Mouse (Mus musculus) erythroblast, embryonic 14.5 days (primary cell): ENCODE data around the gene Hpd. TPM values are rescaled to one million over a fixed set of nuclear protein-coding genes. Genes with fewer than 3 reads are reported as not detected.

Experiments used
- H3K27me3 ChIP-seq: 2 replicates; pipeline ENCODE4 v1.6.1; 2012; ENCODE audit warnings: inconsistent platforms; ENCODE audit not compliant: control insufficient read depth
- H3K36me3 ChIP-seq: 2 replicates; pipeline ENCODE4 v1.6.1; 2012; ENCODE audit warnings: mild to moderate bottlenecking, inconsistent platforms; ENCODE audit not compliant: control insufficient read depth
- H3K4me1 ChIP-seq: 2 replicates; pipeline ENCODE4 v1.6.1; 2012; ENCODE audit warnings: inconsistent platforms; ENCODE audit not compliant: control insufficient read depth
- H3K4me3 ChIP-seq: replicated peaks from 2 replicates; pipeline ENCODE3; 2012; ENCODE audit warnings: moderate library complexity, mild to moderate bottlenecking, inconsistent platforms
- H3K9me3 ChIP-seq: 2 replicates; pipeline ENCODE4 v1.6.1; 2012; ENCODE audit warnings: low read length, inconsistent platforms, mixed read lengths; ENCODE audit not compliant: control insufficient read depth
- GATA1 ChIP-seq: IDR thresholded peaks from 2 replicates; pipeline ENCODE4 v1.6.1; 2012; ENCODE audit warnings: low read length, inconsistent platforms, mixed read lengths
- TAL1 ChIP-seq: IDR thresholded peaks from 3 replicates; pipeline ENCODE4 v1.6.1; 2012; ENCODE audit warnings: low read length, inconsistent platforms, mixed read lengths
- polyA plus RNA-seq: library from polyadenylated mRNA; stranded (reverse); fragments of >175 nt; gene quantifications from 2 replicates; pipeline ENCODE4 v1.2.3, GENCODE M21; 2012

Hpd gene
- polyA plus RNA-seq, 1 experiment, result not detected

GRCm38 (mm10) chr5:123143971-123144745, 38.4 kb downstream of the Hpd start:
- Histone ChIP-seq H3K36me3 (peaks cover 55% of the 10 kb centered on the region), H3K9me3 (no peaks in the 10 kb centered on the region), H3K4me3 (peak overlapping the region; percentile 82), H3K27me3 (no peaks in the 10 kb centered on the region), H3K4me1 (peaks cover 72% of the 10 kb centered on the region)
- TF ChIP-seq GATA1 (no peak), TAL1 (no peak)

GRCm38 (mm10) chr5:123143251-123143970, 39.1 kb downstream of the Hpd start:
- H3K36me3 ChIP-seq, result peaks cover 50% of the 10 kb centered on the region
- H3K4me1 ChIP-seq, result peaks cover 72% of the 10 kb centered on the region
- no peaks in the 10 kb centered on the region for H3K27me3 ChIP-seq
- no peak for TF ChIP-seq GATA1
- no peak for TF ChIP-seq TAL1
- H3K4me3 ChIP-seq, result peak overlapping the region; percentile 82
- H3K9me3 ChIP-seq, result no peaks in the 10 kb centered on the region

- TF ChIP-seq GATA1 (no peak), TAL1 (no peak)
- Histone ChIP-seq H3K4me1 (peaks cover 72% of the 10 kb centered on the region), H3K27me3 (no peaks in the 10 kb centered on the region), H3K36me3 (peaks cover 47% of the 10 kb centered on the region), H3K9me3 (no peaks in the 10 kb centered on the region), H3K4me3 (peak within 1 kb of the TSS; percentile 82)
Measured at GRCm38 (mm10) chr5:123142161-123143157, 40.1 kb downstream of the Hpd start, which contains the start of gene Setd1b. Gene Setd1b (plus strand): TSS chr5:123142193.

GRCm38 (mm10) chr5:123141555-123142160, 40.9 kb downstream of the Hpd start:
- TF ChIP-seq TAL1 (no peak), GATA1 (no peak)
- H3K4me1 ChIP-seq, result peaks cover 72% of the 10 kb centered on the region

GRCm38 (mm10) chr5:123140694-123141554, 41.6 kb downstream of the Hpd start:
- peaks cover 73% of the 10 kb centered on the region for H3K4me1 ChIP-seq

More at GRCm38 (mm10) chr5:123141555-123142160, 40.9 kb downstream of the Hpd start:
- H3K9me3 ChIP-seq, result no peaks in the 10 kb centered on the region
- H3K4me3 ChIP-seq, result peak overlapping the region; percentile 82
- no peaks in the 10 kb centered on the region for H3K27me3 ChIP-seq
- H3K36me3 ChIP-seq, result peaks cover 47% of the 10 kb centered on the region

GRCm38 (mm10) chr5:123139722-123140627, 42.6 kb downstream of the Hpd start:
- Histone ChIP-seq H3K4me3 (peak overlapping the region; percentile 82), H3K36me3 (peaks cover 46% of the 10 kb centered on the region), H3K4me1 (peaks cover 73% of the 10 kb centered on the region), H3K9me3 (no peaks in the 10 kb centered on the region), H3K27me3 (no peaks in the 10 kb centered on the region)
- no peak for TF ChIP-seq TAL1
- no peak for TF ChIP-seq GATA1

More at GRCm38 (mm10) chr5:123140694-123141554, 41.6 kb downstream of the Hpd start:
- Histone ChIP-seq H3K9me3 (no peaks in the 10 kb centered on the region), H3K27me3 (no peaks in the 10 kb centered on the region), H3K4me3 (peak overlapping the region; percentile 82), H3K36me3 (peaks cover 46% of the 10 kb centered on the region)
- TF ChIP-seq TAL1 (no peak), GATA1 (no peak)
